Mouse (Mus musculus) inflammation-experienced regulatory T-cells, adult 6 months (primary cell): Measurements from ENCODE around the gene Ube2t. TPM values are rescaled to one million over a fixed set of nuclear protein-coding genes. Genes with fewer than 3 reads are reported as not detected.

ENCODE experiments used
- polyA plus RNA-seq, 3 experiments: library from polyadenylated mRNA; unstranded; fragments of 100-300 nt; shearing (Covaris generic); gene quantifications; one replicate each; pipeline ENCODE4 v1.2.1; 2017

Gene Ube2t
- polyA plus RNA-seq, 3 experiments from 2014 or later: 11.0 to 33.5 (median 11.1) TPM

Other genes with a start within 250 kb of the Ube2t start
- 1 to 10 TPM; 2.1 to 4.0 (median 3.2) TPM for gene Ppp1r12b, start 6.6 kb upstream of the Ube2t start, polyA plus RNA-seq
- under 1 TPM in 2 of 3 experiments, not detected in 1; 0.05 to 0.28 TPM for gene Lgr6, start 142.7 kb downstream of the Ube2t start, polyA plus RNA-seq
- gene Ptpn7, start 170.1 kb downstream of the Ube2t start, polyA plus RNA-seq: 100 to 1,000 TPM; 161 to 188 (median 171) TPM
- 10 to 100 TPM; 10.6 to 19.4 (median 14.2) TPM for gene Arl8a, start 184.3 kb downstream of the Ube2t start, polyA plus RNA-seq
- gene Gpr37l1, start 205.1 kb downstream of the Ube2t start, polyA plus RNA-seq: not detected